Mouse (Mus musculus) olfactory bulb, adult 2 months (tissue): ENCODE measurements around the gene Zfp3. TPM values are rescaled to one million over a fixed set of nuclear protein-coding genes. Genes with fewer than 3 reads are reported as not detected.

Source experiments
- H3K27ac ChIP-seq: fragments of 200-500 bp; 2 replicates; pipeline ENCODE4 v1.5.1; 2012; ENCODE audit warnings: low read depth, low read length; ENCODE audit not compliant: insufficient read depth
- H3K4me1 ChIP-seq: fragments of 200-500 bp; 2 replicates; pipeline ENCODE4 v1.6.1; 2012; ENCODE audit warnings: low read length; ENCODE audit not compliant: control insufficient read depth, insufficient read depth
- H3K4me3 ChIP-seq: fragments of 200-500 bp; 2 replicates; pipeline ENCODE4 v1.5.1; 2012; ENCODE audit warnings: mild to moderate bottlenecking, low read depth, low read length, moderate library complexity; ENCODE audit not compliant: insufficient read depth
- CTCF ChIP-seq: fragments of 200-500 bp; IDR thresholded peaks from 2 replicates; pipeline ENCODE4 v1.5.1; 2012; ENCODE audit warnings: low read depth, mild to moderate bottlenecking, low read length, moderate library complexity; ENCODE audit not compliant: insufficient read depth
- POLR2A ChIP-seq: fragments of 200-500 bp; IDR thresholded peaks from 2 replicates; pipeline ENCODE4 v1.6.1; 2012; ENCODE audit warnings: mild to moderate bottlenecking, low read depth, low read length, moderate library complexity; ENCODE audit not compliant: insufficient read depth
- WGBS: fragments of 180-500 bp; shearing (Covaris S2); methylation state at CpG from one replicate; pipeline ENCODE4 v1.1.7; 2018; 5-methylcytosine and 5-hydroxymethylcytosine counted together
- polyA plus RNA-seq: library from polyadenylated mRNA; stranded (reverse); fragments of >200 nt; gene quantifications from 2 replicates; pipeline ENCODE4 v1.2.4, GENCODE M21; 2012; ENCODE audit warnings: low replicate concordance; ENCODE audit not compliant: missing spikeins, insufficient read depth, insufficient read length

The Zfp3 gene
- polyA plus RNA-seq, 1 experiment = not detected

GRCm38 (mm10) chr11:70802208-70802864 lies 38.3 kb downstream of the Zfp3 start:
- WGBS = 93% methylated on average over 2 of the region's 2 CpGs
- no peak overlapping the region for H3K4me3 ChIP-seq
- TF ChIP-seq POLR2A (no peak), CTCF (no peak)
- H3K27ac ChIP-seq = no peak overlapping the region
- no peaks in the 10 kb centered on the region for H3K4me1 ChIP-seq

- 73% methylated on average over 2 of the region's 2 CpGs for WGBS
- TF ChIP-seq POLR2A = no peak
- no peak for TF ChIP-seq CTCF
- Histone ChIP-seq H3K27ac (no peak overlapping the region), H3K4me3 (no peak overlapping the region), H3K4me1 (no peaks in the 10 kb centered on the region)
Measured at GRCm38 (mm10) chr11:70802865-70803261, 38.9 kb downstream of the Zfp3 start.

- no peaks in the 10 kb centered on the region for H3K4me1 ChIP-seq
- no peak overlapping the region for H3K4me3 ChIP-seq
- WGBS = 87% methylated on average over 6 of the region's 6 CpGs
- no peak overlapping the region for H3K27ac ChIP-seq
- TF ChIP-seq CTCF = no peak
- no peak for TF ChIP-seq POLR2A
Measured at GRCm38 (mm10) chr11:70803711-70804200, 39.7 kb downstream of the Zfp3 start.

- Histone ChIP-seq H3K4me1 (no peaks in the 10 kb centered on the region), H3K27ac (no peak overlapping the region), H3K4me3 (no peak overlapping the region)
- WGBS = 82% methylated on average over 3 of the region's 3 CpGs
- TF ChIP-seq CTCF (no peak), POLR2A (no peak)
Measured at GRCm38 (mm10) chr11:70804395-70804794, 40.4 kb downstream of the Zfp3 start.

- H3K4me1 ChIP-seq = no peaks in the 10 kb centered on the region
- WGBS = 81% methylated on average over 8 of the region's 8 CpGs
- no peak overlapping the region for H3K4me3 ChIP-seq
- no peak overlapping the region for H3K27ac ChIP-seq
- TF ChIP-seq POLR2A (no peak), CTCF (no peak)
Measured at GRCm38 (mm10) chr11:70805641-70806175, 41.7 kb downstream of the Zfp3 start.

- H3K27ac ChIP-seq = no peak overlapping the region
- H3K4me1 ChIP-seq = no peaks in the 10 kb centered on the region
- H3K4me3 ChIP-seq = no peak overlapping the region
- TF ChIP-seq POLR2A = no peak
- no peak for TF ChIP-seq CTCF
- WGBS = 79% methylated on average over 4 of the region's 4 CpGs
Measured at GRCm38 (mm10) chr11:70806697-70807096, 42.7 kb downstream of the Zfp3 start.

GRCm38 (mm10) chr11:70807630-70808029 lies 43.6 kb downstream of the Zfp3 start:
- Histone ChIP-seq H3K4me3 (no peak overlapping the region), H3K4me1 (no peaks in the 10 kb centered on the region), H3K27ac (no peak overlapping the region)
- TF ChIP-seq CTCF (no peak), POLR2A (no peak)
- 88% methylated on average over 4 of the region's 4 CpGs for WGBS

GRCm38 (mm10) chr11:70808101-70808500 lies 44.1 kb downstream of the Zfp3 start:
- Histone ChIP-seq H3K4me3 (no peak overlapping the region), H3K4me1 (no peaks in the 10 kb centered on the region), H3K27ac (no peak overlapping the region)
- 75% methylated on average over 3 of the region's 3 CpGs for WGBS
- TF ChIP-seq POLR2A = no peak
- TF ChIP-seq CTCF = no peak

- Histone ChIP-seq H3K4me3 (no peak overlapping the region), H3K4me1 (no peaks in the 10 kb centered on the region), H3K27ac (no peak overlapping the region)
- no peak for TF ChIP-seq CTCF
- TF ChIP-seq POLR2A = no peak
- WGBS = 23% methylated on average over 1 of the region's 1 CpGs
Measured at GRCm38 (mm10) chr11:70809011-70809410, 45.0 kb downstream of the Zfp3 start.

GRCm38 (mm10) chr11:70811041-70811440 lies 47.0 kb downstream of the Zfp3 start:
- 79% methylated on average over 5 of the region's 5 CpGs for WGBS
- no peaks in the 10 kb centered on the region for H3K4me1 ChIP-seq
- H3K4me3 ChIP-seq = no peak overlapping the region
- no peak overlapping the region for H3K27ac ChIP-seq
- TF ChIP-seq POLR2A (no peak), CTCF (no peak)
